Mouse (Mus musculus) cortical plate, adult 2 months (tissue): ENCODE data around the gene Anapc2.

Source experiments
- CTCF ChIP-seq: fragments of 200-500 bp; IDR thresholded peaks from 2 replicates; pipeline ENCODE4 v1.5.1; 2011; ENCODE audit warnings: mild to moderate bottlenecking, control low read depth, low read length; ENCODE audit not compliant: insufficient read depth; ENCODE audit errors: extremely low read depth
- POLR2A ChIP-seq: fragments of 200-500 bp; IDR thresholded peaks from 2 replicates; pipeline ENCODE4 v1.6.1; 2011; ENCODE audit warnings: mild to moderate bottlenecking, low read length, control low read depth; ENCODE audit not compliant: insufficient read depth; ENCODE audit errors: extremely low read depth

GRCm38 (mm10) chr2:25238106-25238505 is 34.2 kb upstream of the Anapc2 start:
- TF ChIP-seq POLR2A (no peak), CTCF (no peak)
